Mouse (Mus musculus): Measurements from ENCODE around the gene Ptprq.

DNA sequence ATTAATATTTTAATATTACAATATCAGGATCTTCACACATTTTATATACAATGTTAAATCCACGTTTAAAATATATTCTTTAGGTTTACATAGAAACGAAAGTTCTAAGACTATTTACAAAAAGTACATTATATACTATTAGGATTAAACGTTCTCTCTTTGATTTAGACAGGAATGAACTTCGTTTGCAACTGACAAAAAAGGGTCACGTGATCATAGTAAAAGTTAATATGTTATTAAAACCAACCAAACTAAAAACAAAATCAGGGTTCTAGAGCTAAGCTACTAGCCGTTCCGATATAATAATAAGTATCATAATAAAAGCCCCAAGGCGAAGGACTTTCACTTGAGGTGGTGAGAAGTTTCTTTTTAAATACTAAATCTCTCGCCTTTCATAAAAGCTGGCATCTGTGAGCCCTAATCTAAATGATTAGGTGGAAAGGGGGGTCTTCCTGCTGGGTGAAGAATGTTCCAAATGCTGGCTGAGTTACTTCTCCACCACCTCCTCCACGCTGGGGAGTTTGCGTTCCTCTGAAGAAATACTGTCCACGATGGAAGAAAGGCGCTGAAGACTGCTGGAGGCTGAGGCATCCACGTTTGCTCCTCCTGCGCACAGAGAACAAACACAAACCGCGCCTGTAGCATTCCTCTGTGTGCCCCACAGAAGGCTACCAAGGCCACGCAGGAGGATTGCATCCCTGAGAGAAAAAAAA, 226.8 kb downstream of the Ptprq start:
- TF ChIP-seq EP300 (IDR thresholded peaks at IDR 0.05; ENCODE audit: low read depth) = no peak
- TF ChIP-seq CTCF (IDR thresholded peaks at IDR 0.05; ENCODE audit: low read depth) = no peak
